Mouse (Mus musculus): Measurements from ENCODE around the gene Cep72. TPM values are rescaled to one million over a fixed set of nuclear protein-coding genes. Genes with fewer than 3 reads are reported as not detected.
A peak's percentile ranks its signal among the peaks of the same experiment; 100 is the strongest.
"Not testable (repeated sequence)": the region's sequence is repeated elsewhere in the genome, so short reads cannot be mapped to it uniquely, and the experiment has no call there.

Gene Cep72
- total RNA-seq, 1 experiment from 2014 or later: 11.8 TPM

GRCm38 (mm10) chr13:74034756-74035155, 27.3 kb downstream of the Cep72 start:
- ATAC-seq (replicated peaks; ENCODE audit: low read depth, poor library complexity, severe bottlenecking): no peak

- ATAC-seq (replicated peaks; ENCODE audit: low read depth, poor library complexity, severe bottlenecking): no peak
Observed at GRCm38 (mm10) chr13:74031133-74031532, 31.0 kb downstream of the Cep72 start.

- no peak for ATAC-seq (replicated peaks; ENCODE audit: low read depth, poor library complexity, severe bottlenecking)
Observed at GRCm38 (mm10) chr13:74030691-74031090, 31.4 kb downstream of the Cep72 start.

- ATAC-seq (replicated peaks; ENCODE audit: low read depth, poor library complexity, severe bottlenecking): 0 out of 2 replicates have a peak, but pooled peaks have one; percentile 39
Observed at GRCm38 (mm10) chr13:74029013-74029412, 33.1 kb downstream of the Cep72 start.

DNA sequence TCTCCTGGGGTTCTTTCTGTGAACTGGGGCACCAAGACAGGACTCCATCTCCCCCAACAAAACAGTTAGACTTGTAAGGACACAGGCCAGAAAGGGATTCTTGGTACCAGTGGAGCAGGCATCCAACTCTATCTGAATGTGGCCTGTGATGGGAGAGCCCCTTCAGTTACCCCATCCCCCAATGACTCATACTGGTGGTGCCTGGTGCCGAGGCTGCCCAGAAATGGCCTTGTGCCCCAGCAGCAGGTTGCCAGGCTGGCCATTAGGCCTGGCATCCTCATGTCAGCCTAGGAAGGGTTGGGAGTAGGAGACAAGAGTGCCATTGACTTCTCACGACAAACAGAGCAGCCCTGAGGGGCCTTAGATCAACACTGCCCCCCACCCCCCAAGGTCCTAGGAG, 34.0 kb downstream of the Cep72 start:
- no peak for ATAC-seq (replicated peaks; ENCODE audit: low read depth, poor library complexity, severe bottlenecking)

- ATAC-seq (replicated peaks; ENCODE audit: low read depth, poor library complexity, severe bottlenecking): peak; percentile 75
Observed at GRCm38 (mm10) chr13:74026215-74026614, 35.9 kb downstream of the Cep72 start.

GRCm38 (mm10) chr13:74025151-74026081, 36.7 kb downstream of the Cep72 start:
- ATAC-seq (replicated peaks; ENCODE audit: low read depth, poor library complexity, severe bottlenecking): 0 out of 2 replicates have a peak, but pooled peaks have one; percentile 10

GRCm38 (mm10) chr13:74019006-74019405, 43.1 kb downstream of the Cep72 start:
- not testable (repeated sequence) for ATAC-seq (replicated peaks; ENCODE audit: low read depth, poor library complexity, severe bottlenecking)

DNA sequence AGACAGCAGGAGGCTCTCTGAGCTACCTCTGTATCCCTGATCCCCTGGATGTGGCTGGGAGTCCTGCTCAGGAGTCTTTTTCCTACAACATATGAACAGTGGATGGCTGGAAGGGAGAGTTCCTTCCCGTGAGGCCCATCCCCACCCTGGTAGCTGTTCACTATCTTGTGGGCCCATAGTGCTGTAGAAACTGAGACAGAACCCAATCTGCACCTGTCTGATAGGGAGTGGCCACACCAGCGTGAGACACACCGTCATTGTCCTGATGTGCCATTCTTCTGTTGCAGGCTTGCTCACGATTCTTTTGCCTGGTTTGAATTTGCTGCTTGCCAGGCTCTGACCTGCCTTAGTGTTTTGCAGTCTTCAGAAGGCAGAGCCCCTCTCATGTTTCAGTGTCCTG, 44.7 kb downstream of the Cep72 start:
- ATAC-seq (replicated peaks; ENCODE audit: low read depth, poor library complexity, severe bottlenecking): no peak

DNA sequence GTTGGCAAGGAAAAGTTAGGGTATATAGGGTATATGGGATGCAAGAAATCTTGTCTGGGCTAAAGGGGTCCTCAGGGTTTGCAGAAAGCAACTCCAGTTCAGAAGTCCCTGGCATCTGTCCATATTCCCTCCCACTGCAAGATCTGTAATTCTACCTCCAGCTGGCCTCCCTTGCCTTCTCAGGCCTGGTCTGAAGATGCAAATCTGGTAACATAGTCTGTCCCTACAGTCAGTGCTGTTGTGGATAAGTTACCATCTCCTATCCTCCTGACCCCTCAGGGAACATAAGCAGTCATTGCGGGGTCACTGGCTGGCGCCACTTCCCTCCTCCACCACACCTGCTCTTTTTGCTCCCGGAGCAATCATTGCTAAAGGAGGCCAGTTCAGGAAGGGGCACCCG, 46.2 kb downstream of the Cep72 start:
- no peak for ATAC-seq (replicated peaks; ENCODE audit: low read depth, poor library complexity, severe bottlenecking)

- ATAC-seq (replicated peaks; ENCODE audit: low read depth, poor library complexity, severe bottlenecking): no peak
Observed at GRCm38 (mm10) chr13:74010678-74011077, 51.4 kb downstream of the Cep72 start.

DNA sequence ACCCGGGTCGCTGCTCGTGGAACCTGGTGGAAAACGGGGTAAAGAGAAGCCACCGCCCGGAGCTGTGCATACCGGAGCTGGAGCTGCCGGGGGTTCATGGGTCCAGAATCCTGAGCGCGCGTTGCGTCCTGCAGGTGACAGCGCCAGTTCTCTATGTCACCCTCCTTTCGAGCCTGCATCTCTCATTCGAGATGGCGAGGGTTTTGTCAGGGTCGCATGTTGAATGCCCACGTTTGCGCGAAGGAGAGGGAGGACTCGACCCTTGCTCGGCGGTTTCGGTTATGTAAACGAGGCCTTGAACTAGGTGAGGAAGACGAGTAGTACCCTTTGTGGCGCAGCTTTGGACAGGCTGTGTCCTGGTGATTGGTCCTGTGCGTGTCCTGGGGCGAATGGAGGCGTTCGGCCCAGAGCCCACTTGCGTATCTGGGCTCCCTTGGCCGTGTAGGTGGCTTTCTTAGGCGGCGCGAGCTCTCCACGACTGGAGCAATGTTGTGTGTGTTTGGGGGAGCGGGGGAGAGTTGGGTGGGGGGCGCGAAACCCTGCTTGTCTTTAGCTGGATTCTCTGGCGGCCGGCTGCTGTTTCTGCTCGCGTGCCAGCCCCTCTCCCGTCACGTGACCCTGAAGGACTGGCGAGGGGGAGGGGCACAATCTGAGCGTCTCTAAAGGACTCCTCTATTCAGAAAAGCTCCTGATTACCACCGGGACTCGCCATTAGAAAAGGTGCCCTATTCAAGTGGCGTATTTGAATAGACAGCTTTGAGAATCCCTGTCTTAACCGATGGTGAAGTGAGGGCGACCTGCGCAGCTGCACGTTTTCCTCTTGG, 52.1 kb downstream of the Cep72 start:
- ATAC-seq (replicated peaks; ENCODE audit: low read depth, poor library complexity, severe bottlenecking): peak; percentile 12; the same call in 1 of the 2 replicates

DNA sequence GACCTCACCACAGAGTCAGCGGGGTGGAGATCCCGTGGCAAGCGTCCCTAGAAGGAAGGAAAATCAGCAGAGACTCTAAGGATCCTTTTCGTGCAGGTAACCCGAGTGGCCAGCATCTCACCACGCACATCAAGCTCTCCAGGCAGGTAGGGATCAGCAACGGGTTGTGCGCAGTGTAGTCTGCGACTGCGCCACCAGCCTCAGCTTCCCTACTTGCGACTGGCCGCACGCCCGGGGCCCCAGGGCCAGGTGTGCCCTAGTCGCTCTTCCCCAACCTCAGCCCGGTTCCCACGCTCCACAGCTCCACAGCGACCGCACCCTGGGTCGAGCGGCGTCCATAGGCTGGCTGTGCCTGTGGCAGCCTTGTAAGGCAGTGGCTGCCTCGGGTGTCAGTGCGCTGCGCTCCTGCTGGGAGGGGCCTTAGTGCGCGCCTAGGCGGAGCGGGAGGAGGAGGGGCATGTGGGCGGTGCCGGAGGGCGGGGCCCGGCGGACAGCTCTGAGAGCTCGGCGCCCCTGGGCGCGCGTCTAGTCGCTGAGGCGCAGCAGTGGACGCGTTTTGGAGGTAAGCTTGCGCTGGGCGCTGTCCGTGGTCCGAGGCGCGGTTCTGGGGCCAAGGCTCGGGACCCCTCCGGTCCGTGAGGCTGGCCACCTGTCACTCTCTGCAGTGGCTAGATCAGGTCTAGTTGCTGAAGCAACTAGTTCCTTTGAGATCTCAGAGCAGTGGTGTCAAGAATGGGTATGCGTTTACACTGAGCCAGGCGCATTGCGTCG, 53.0 kb downstream of the Cep72 start, which contains the start of gene Tppp:
Gene Tppp, plus strand, starts transcription at position 460 of the 771 bp plus-strand sequence.
- ATAC-seq (replicated peaks; ENCODE audit: low read depth, poor library complexity, severe bottlenecking): peak; percentile 95

- ATAC-seq (replicated peaks; ENCODE audit: low read depth, poor library complexity, severe bottlenecking): not testable (repeated sequence)
Observed at GRCm38 (mm10) chr13:74008216-74008615, 53.9 kb downstream of the Cep72 start.

GRCm38 (mm10) chr13:74006881-74007280, 55.2 kb downstream of the Cep72 start:
- ATAC-seq (replicated peaks; ENCODE audit: low read depth, poor library complexity, severe bottlenecking): not testable (repeated sequence)

DNA sequence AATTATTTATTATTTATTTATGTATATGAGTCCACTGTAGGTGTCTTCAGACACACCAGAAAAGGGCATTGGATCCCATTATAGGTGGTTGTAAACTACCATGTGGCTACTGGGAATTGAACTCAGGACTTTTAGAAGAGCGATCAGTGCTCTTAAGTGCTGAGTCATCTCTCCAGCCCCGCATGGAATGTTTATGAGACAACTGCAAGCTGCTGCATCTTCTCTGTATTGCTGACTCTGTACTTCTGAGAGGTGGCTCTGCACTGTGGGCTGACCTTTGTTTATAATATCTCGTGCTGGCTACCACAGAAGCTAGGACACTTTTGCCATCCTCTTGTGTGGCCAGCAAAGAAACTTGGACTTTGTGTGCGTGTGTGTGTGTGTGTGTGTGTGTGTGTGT, 60.6 kb downstream of the Cep72 start:
- no peak for ATAC-seq (replicated peaks; ENCODE audit: low read depth, poor library complexity, severe bottlenecking)

- ATAC-seq (replicated peaks; ENCODE audit: low read depth, poor library complexity, severe bottlenecking): no peak
Observed at GRCm38 (mm10) chr13:74000961-74001360, 61.1 kb downstream of the Cep72 start.

DNA sequence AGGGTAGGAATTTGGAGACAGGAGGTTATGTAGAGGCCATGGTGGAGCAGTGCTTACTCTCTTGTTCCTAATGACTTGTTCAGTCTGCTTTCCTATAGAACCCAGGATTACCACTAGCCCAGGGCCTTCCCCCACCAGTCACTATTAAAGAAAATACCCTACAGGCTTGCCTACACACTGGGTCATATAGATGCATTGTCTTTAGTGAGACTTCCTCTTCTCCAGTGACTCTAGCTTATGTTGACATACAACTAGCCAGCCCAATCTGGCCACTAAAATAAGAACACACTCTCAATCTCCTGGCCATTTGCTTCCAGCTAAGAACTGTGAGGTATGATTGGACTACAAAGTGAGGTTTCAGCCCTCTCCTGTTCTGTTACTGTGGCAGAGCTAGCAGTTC, 61.6 kb downstream of the Cep72 start:
- no peak for ATAC-seq (replicated peaks; ENCODE audit: low read depth, poor library complexity, severe bottlenecking)

GRCm38 (mm10) chr13:73996456-73996855, 65.6 kb downstream of the Cep72 start:
- no peak for ATAC-seq (replicated peaks; ENCODE audit: low read depth, poor library complexity, severe bottlenecking)

DNA sequence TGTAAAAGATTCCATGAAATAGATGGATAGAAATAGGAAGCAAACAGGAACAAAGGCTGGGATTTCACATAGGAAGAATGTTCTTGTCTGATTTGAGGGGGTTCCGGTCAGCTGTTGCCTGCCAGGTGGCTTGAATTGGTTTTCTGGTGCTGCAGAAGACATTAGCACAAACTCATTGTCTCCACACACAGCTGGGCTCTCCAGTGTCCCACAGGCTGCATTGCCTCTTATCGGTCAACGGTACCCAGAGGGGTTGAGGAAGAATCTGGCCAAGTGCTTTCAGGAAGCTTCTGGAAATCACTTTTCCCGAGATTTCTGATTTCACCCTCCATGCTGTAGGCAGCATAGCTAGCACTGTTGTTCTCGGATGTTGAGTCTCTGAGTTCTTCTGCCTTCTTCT, 70.8 kb downstream of the Cep72 start:
- ATAC-seq (replicated peaks; ENCODE audit: low read depth, poor library complexity, severe bottlenecking): no peak

Measured in common myeloid progenitor, adult 5-6 weeks (primary cell).